Mouse (Mus musculus) liver, embryonic 14.5 days (tissue): ENCODE data around the gene Urad.

Source experiments
- CTCF ChIP-seq: IDR thresholded peaks from 2 replicates; pipeline ENCODE4 v1.5.1; 2016; ENCODE audit warnings: antibody characterized with exemption, low read depth, control low read depth
- EP300 ChIP-seq: IDR thresholded peaks from 2 replicates; pipeline ENCODE4 v1.6.1; 2016; ENCODE audit warnings: antibody characterized with exemption, low read depth

GRCm38 (mm10) chr5:147304276-147305155, 17.7 kb downstream of the Urad start:
- TF ChIP-seq CTCF = no peak
- TF ChIP-seq EP300 = no peak
